In genomic region chr15:7931605-7932008, GRCm38 (mm10) we compare ENCODE assay signal across 9 mouse cellular contexts.
DNase-seq lines count a peak whose midpoint lies in the region; ATAC-seq and TF ChIP-seq lines count a peak whose summit lies in the region.
"Had no signal": no experiment of that assay in that cellular context is flagged by ENCODE, and none has a peak within 500 bp of the region (broad histone marks: within the 10 kb centered on the region; RNA-seq: fewer than 3 reads in every experiment).

No protein-coding gene starts in this region.

- H3K4me2 ChIP-seq in intestine, embryonic 15.5 days (replicated peaks) = no peak overlapping the region

- H3K9ac ChIP-seq in intestine, embryonic 15.5 days = no peak overlapping the region

- peak; percentile 79 for ATAC-seq in intestine, embryonic 15.5 days
- no peak for ATAC-seq in CD4-positive, CD25-positive, alpha-beta regulatory T cell, adult 4 months

- 0 out of 2 replicates have a peak, but pooled peaks cover 3% of the 10 kb centered on the region for H3K4me1 ChIP-seq in intestine, embryonic 15.5 days (replicated peaks)
- peaks cover 11% of the 10 kb centered on the region for H3K4me1 ChIP-seq in lung, adult 2 months (ENCODE audit: control insufficient read depth, insufficient read depth, low read length)

- H3K27ac ChIP-seq in intestine, embryonic 15.5 days = no peak overlapping the region
- H3K27ac ChIP-seq: macrophage had no signal

- no peak for TF ChIP-seq POLR2A in lung, adult 2 months (IDR thresholded peaks at IDR 0.05; ENCODE audit: borderline replicate concordance, extremely low read depth, low read depth, low read length)

- H3K9me3 ChIP-seq in intestine, embryonic 15.5 days = no peaks in the 10 kb centered on the region

- TF ChIP-seq CTCF in lung, adult 2 months (IDR thresholded peaks at IDR 0.05; ENCODE audit: insufficient read depth, low read length) = no peak

- no peaks in the 10 kb centered on the region for H3K36me3 ChIP-seq in intestine, embryonic 15.5 days

- DNase-seq in adrenal gland, adult (ENCODE audit: inconsistent age in 2 of 2, low spot score in 1 of 2) = peak; percentile 79 to 91
- DNase-seq in adrenal gland, postnatal 4 days (ENCODE audit: low spot score in 2 of 2) = no peak
- DNase-seq in adrenal gland, postnatal 36 days = peak; percentile 78 to 83
- peak; percentile 64 for DNase-seq in lung, adult 2 months
- DNase-seq in urinary bladder, postnatal 36 days (ENCODE audit: low spot score in 2 of 2) = peak; percentile 59 to 79
- DNase-seq in MN1 (ENCODE audit: low spot score) = no peak

- no peaks in the 10 kb centered on the region for H3K27me3 ChIP-seq in intestine, embryonic 15.5 days (replicated peaks)

- 45% methylated on average over 8 of the region's 8 CpGs for WGBS in intestine, embryonic 15.5 days
- WGBS in lung, adult 2 months = 54% methylated on average over 8 of the region's 8 CpGs

- no peak overlapping the region for H3K4me3 ChIP-seq in intestine, embryonic 15.5 days (replicated peaks)
- peak overlapping the region; percentile 11 for H3K4me3 ChIP-seq in lung, adult 2 months (replicated peaks; ENCODE audit: extremely low read depth, low read depth, low read length)

Comparison
In these comparisons a context has a peak if more than half of its experiments do, and no peak if none do; other contexts are left out.
1. DNase-seq: peak in adrenal gland, adult (2 of 2), adrenal gland, postnatal 36 days (2 of 2), lung, adult 2 months (single experiment) and urinary bladder, postnatal 36 days (2 of 2); none in adrenal gland, postnatal 4 days (0 of 2) and MN1 (single experiment).